Mouse (Mus musculus): ENCODE results near the gene Gm20721. TPM values are rescaled to one million over a fixed set of nuclear protein-coding genes. Genes with fewer than 3 reads are reported as not detected.
"Not testable (repeated sequence)": the region's sequence is repeated elsewhere in the genome, so short reads cannot be mapped to it uniquely, and the experiment has no call there.

Gm20721 gene
- 1 to 10 TPM; 1.2 to 2.9 (median 1.8) TPM for total RNA-seq (2022)

- DNase-seq (ENCODE audit: low spot score in 2 of 2) = no peak
These were observed at the start of gene Gm20721 for GRCm38 (mm10) chr2:174346612-174346998. Gene Gm20721 (minus strand): TSS chr2:174346712.

- DNase-seq (ENCODE audit: low spot score in 2 of 2) = no peak
These were observed 46.9 kb upstream of the Gm20721 start for GRCm38 (mm10) chr2:174393383-174393782.

GRCm38 (mm10) chr2:174392554-174392953 lies 46.0 kb upstream of the Gm20721 start:
- no peak for DNase-seq (ENCODE audit: low spot score in 2 of 2)

- no peak for DNase-seq (ENCODE audit: low spot score in 2 of 2)
These were observed 45.4 kb upstream of the Gm20721 start for GRCm38 (mm10) chr2:174391936-174392335.

GRCm38 (mm10) chr2:174381021-174381420 lies 34.5 kb upstream of the Gm20721 start:
- DNase-seq (ENCODE audit: low spot score in 2 of 2) = no peak

- DNase-seq (ENCODE audit: low spot score in 2 of 2) = no peak
These were observed 20.1 kb upstream of the Gm20721 start for GRCm38 (mm10) chr2:174366571-174366970.

GRCm38 (mm10) chr2:174359656-174360055 lies 13.1 kb upstream of the Gm20721 start:
- no peak for DNase-seq (ENCODE audit: low spot score in 2 of 2)

- no peak for DNase-seq (ENCODE audit: low spot score in 2 of 2)
These were observed 12.0 kb upstream of the Gm20721 start for GRCm38 (mm10) chr2:174358516-174358915.

- not testable (repeated sequence) for DNase-seq (ENCODE audit: low spot score in 2 of 2)
These were observed 622 bp upstream of the Gm20721 start for GRCm38 (mm10) chr2:174346999-174347668.

GRCm38 (mm10) chr2:174344996-174345395 lies 1.5 kb downstream of the Gm20721 start:
- no peak for DNase-seq (ENCODE audit: low spot score in 2 of 2)

- peak; percentile 70 to 80 for DNase-seq (ENCODE audit: low spot score in 2 of 2)
These were observed 2.4 kb downstream of the Gm20721 start for GRCm38 (mm10) chr2:174344003-174344655.

- DNase-seq (ENCODE audit: low spot score in 2 of 2) = no peak
These were observed 2.9 kb downstream of the Gm20721 start for GRCm38 (mm10) chr2:174343566-174343965.

GRCm38 (mm10) chr2:174342793-174343400 lies 3.6 kb downstream of the Gm20721 start:
- no peak for DNase-seq (ENCODE audit: low spot score in 2 of 2)

GRCm38 (mm10) chr2:174340893-174341580 lies 5.5 kb downstream of the Gm20721 start:
- DNase-seq (ENCODE audit: low spot score in 2 of 2) = no peak

GRCm38 (mm10) chr2:174340229-174340892 lies 6.2 kb downstream of the Gm20721 start:
- DNase-seq (ENCODE audit: low spot score in 2 of 2) = no peak

- DNase-seq (ENCODE audit: low spot score in 2 of 2) = no peak
These were observed 6.8 kb downstream of the Gm20721 start for GRCm38 (mm10) chr2:174339701-174340100.

- no peak for DNase-seq (ENCODE audit: low spot score in 2 of 2)
These were observed 9.2 kb downstream of the Gm20721 start for GRCm38 (mm10) chr2:174337275-174337674.

- DNase-seq (ENCODE audit: low spot score in 2 of 2) = no peak
These were observed 12.1 kb downstream of the Gm20721 start for GRCm38 (mm10) chr2:174334415-174334814.

GRCm38 (mm10) chr2:174333239-174333890 lies 13.1 kb downstream of the Gm20721 start:
- DNase-seq (ENCODE audit: low spot score in 2 of 2) = no peak

- no peak for DNase-seq (ENCODE audit: low spot score in 2 of 2)
These were observed 15.1 kb downstream of the Gm20721 start for GRCm38 (mm10) chr2:174331282-174332030.
